Mouse (Mus musculus) embryonic facial prominence, embryonic 15.5 days (tissue): ENCODE measurements at regions not wholly inside any gene's neighbourhood (a gene's known extent, or its start where the extent isn't known, plus 50 kb on each side); places are given as distances from the start of the nearest gene placed in this dataset.

ENCODE experiments used
- ATAC-seq: fragments of 200-750 bp; cut with Nextera tagmentation; 2 replicates; pipeline ENCODE4 v1.8.0; 2017; ENCODE audit warnings: low read depth, moderate TSS enrichment; ENCODE audit not compliant: insufficient number of reproducible peaks, low FRiP score, low TSS enrichment
- H3K27ac ChIP-seq: fragments of 300-500 bp; sonication (generic); replicated peaks from 2 replicates; pipeline ENCODE4 v1.5.1; 2015; ENCODE audit warnings: mild to moderate bottlenecking, inconsistent platforms
- H3K27me3 ChIP-seq: fragments of 300-500 bp; sonication (generic); 2 replicates; pipeline ENCODE4 v1.6.1; 2015; ENCODE audit warnings: inconsistent platforms
- H3K36me3 ChIP-seq: fragments of 300-500 bp; sonication (generic); 2 replicates; pipeline ENCODE4 v1.6.1; 2015; ENCODE audit warnings: mild to moderate bottlenecking, inconsistent platforms
- H3K4me1 ChIP-seq: fragments of 300-500 bp; sonication (generic); 2 replicates; pipeline ENCODE4 v1.6.1; 2015; ENCODE audit warnings: inconsistent platforms
- H3K4me2 ChIP-seq: fragments of 300-500 bp; sonication (generic); replicated peaks from 2 replicates; pipeline ENCODE4 v1.6.1; 2015; ENCODE audit warnings: mild to moderate bottlenecking, inconsistent platforms
- H3K4me3 ChIP-seq: fragments of 300-500 bp; sonication (generic); replicated peaks from 2 replicates; pipeline ENCODE4 v1.5.1; 2015; ENCODE audit warnings: mild to moderate bottlenecking, inconsistent platforms
- H3K9ac ChIP-seq: fragments of 300-500 bp; sonication (generic); 2 replicates; pipeline ENCODE4 v1.6.1; 2015; ENCODE audit warnings: inconsistent platforms
- H3K9me3 ChIP-seq: fragments of 300-500 bp; sonication (generic); replicated peaks from 2 replicates; pipeline ENCODE4 v1.6.1; 2016; ENCODE audit warnings: inconsistent platforms
- WGBS: fragments of 180-500 bp; shearing (Covaris S2); methylation state at CpG from one replicate; pipeline ENCODE4 v1.1.7; 2015; 5-methylcytosine and 5-hydroxymethylcytosine counted together

DNA sequence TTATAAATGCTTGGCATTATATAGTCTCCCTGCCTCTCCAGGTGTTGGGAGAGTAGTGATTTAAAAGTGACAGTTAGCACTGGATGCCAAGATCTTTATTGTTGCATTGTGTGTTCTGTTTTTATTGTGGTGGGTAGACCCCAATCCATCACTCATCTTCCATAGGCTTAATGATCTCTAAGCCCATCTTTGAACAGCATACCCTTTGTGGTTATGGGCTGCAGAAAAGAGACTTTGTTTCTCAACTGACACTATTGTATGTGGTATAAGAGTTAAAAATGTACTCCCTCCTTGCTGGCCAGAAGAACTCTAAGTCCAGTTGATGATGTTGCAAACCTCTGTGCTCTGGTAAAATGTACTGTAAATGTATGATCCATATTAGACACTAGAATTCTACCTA is 727.5 kb downstream of the Flrt2 start:
- Histone ChIP-seq H3K4me2 (no peak overlapping the region), H3K27ac (no peak overlapping the region), H3K4me1 (no peaks in the 10 kb centered on the region), H3K36me3 (no peaks in the 10 kb centered on the region), H3K27me3 (no peaks in the 10 kb centered on the region), H3K4me3 (no peak overlapping the region), H3K9me3 (no peaks in the 10 kb centered on the region), H3K9ac (no peak overlapping the region)
- no peak for ATAC-seq

DNA sequence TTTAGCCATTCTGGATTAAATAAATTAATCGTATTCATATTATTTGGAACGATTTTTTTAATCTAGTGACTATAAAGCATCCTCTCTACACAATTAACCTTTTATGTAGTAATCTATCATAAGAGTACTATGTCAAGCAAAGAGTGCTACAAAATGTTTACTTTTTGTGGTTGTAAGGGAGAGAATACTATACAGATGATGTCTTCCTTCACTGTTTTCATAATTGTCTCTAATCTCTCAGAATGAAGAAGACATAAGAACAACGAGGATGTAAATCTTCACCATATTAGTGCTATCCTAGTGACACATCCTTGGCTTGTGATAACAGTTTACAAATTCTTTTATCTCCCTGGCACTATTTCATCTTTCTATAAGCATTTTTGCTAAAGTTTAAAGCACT is 735.6 kb downstream of the Flrt2 start:
- WGBS: 84% methylated on average over 3 of the region's 3 CpGs
- no peak for ATAC-seq
- Histone ChIP-seq H3K27me3 (no peaks in the 10 kb centered on the region), H3K36me3 (no peaks in the 10 kb centered on the region), H3K4me1 (no peaks in the 10 kb centered on the region), H3K27ac (no peak overlapping the region), H3K4me3 (no peak overlapping the region), H3K4me2 (no peak overlapping the region), H3K9ac (no peak overlapping the region), H3K9me3 (no peaks in the 10 kb centered on the region)

DNA sequence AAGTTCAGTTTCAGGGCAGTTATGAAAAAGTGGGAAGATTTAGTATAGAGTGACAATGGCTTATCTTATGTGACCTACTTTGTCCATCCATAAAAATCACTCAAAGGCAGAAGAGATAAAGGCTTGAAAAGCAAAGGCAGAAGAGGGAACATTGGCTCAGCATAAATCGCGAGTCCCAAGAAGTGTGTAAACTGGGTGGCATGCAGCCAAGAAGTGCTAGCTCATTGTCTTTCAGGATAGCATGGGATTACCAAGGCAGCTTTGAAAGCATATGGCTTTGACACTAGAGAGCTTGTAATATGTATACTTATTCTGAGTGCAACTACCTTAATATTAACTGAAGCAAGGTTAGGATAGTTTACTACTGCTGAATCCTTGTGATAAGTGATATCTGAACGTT is 750.5 kb downstream of the Flrt2 start:
- Histone ChIP-seq H3K4me3 (no peak overlapping the region), H3K27ac (no peak overlapping the region), H3K27me3 (no peaks in the 10 kb centered on the region), H3K9ac (no peak overlapping the region), H3K9me3 (no peaks in the 10 kb centered on the region), H3K4me2 (no peak overlapping the region), H3K4me1 (no peaks in the 10 kb centered on the region), H3K36me3 (no peaks in the 10 kb centered on the region)
- WGBS: 75% methylated on average over 3 of the region's 3 CpGs
- ATAC-seq: no peak

DNA sequence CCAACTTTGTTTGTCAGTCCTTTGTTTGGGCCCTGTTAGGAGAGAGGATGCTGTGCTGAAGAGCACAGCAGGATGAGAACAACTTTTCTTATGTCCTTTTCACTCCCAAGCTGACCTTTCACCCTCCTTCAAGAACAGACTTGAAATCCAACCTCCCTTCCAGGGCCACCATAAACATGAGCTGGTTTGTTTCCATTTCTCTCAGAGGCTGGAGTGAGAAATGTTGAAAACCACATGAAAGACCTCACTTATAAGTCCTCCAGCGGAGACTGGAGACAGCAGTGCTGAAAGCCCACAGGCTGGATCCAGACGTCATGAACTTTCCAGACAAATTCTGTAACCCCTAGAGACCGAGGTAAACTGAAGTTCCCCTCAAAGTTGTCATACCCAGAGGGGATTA is 761.3 kb downstream of the Flrt2 start:
- ATAC-seq: no peak
- Histone ChIP-seq H3K36me3 (no peaks in the 10 kb centered on the region), H3K9me3 (no peaks in the 10 kb centered on the region), H3K27ac (no peak overlapping the region), H3K4me3 (no peak overlapping the region), H3K4me2 (no peak overlapping the region), H3K4me1 (no peaks in the 10 kb centered on the region), H3K9ac (no peak overlapping the region), H3K27me3 (no peaks in the 10 kb centered on the region)
- WGBS: 8% methylated on average over 3 of the region's 3 CpGs

DNA sequence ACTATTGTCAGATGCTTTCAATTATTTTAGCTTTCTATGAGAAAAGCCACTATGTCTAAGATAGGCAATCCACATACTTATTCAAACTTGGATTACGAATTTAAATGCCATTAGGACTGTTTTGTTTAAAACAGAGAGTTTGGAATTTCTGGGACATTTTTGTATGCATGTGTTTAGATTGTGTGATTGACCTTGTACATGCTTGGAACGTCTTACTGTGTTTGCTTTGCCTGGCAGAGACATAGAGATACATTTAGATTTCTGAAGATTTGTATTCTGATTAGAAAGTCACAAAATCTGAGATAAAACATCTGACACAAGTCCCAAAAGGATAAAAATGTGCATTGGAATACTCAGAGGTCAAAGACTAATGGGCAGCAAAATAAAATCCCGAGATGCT is 784.3 kb downstream of the Flrt2 start:
- Histone ChIP-seq H3K27ac (no peak overlapping the region), H3K4me2 (no peak overlapping the region), H3K9me3 (no peaks in the 10 kb centered on the region), H3K36me3 (no peaks in the 10 kb centered on the region), H3K4me3 (no peak overlapping the region), H3K9ac (no peak overlapping the region), H3K27me3 (no peaks in the 10 kb centered on the region), H3K4me1 (no peaks in the 10 kb centered on the region)
- 48% methylated on average over 3 of the region's 3 CpGs for WGBS
- no peak for ATAC-seq

DNA sequence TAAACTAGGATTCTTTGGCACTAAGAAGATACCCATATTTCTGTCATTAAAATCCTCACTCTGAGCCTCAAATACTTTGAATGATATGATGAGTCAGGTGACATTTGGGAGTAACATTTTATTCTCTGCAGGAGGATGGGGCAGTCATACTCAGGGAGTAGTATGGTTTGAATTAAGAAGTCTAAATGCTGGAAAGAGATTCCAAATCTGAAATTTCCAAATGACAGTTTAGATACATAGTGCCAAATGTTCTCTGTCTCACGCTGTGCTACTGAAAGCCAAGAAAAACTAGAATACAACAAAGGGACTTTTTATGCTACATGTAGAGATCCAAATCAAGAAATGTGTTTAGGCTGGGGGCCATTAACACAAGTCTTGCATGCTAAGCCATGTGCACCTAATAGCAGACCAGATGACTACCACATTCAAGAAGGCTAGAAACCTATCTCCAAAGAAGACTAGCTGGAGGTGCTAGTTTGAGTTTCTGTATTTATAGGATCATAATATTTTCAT is 796.5 kb downstream of the Flrt2 start:
- 43% methylated on average over 1 of the region's 1 CpGs for WGBS
- Histone ChIP-seq H3K27ac (no peak overlapping the region), H3K4me1 (no peaks in the 10 kb centered on the region), H3K9me3 (no peaks in the 10 kb centered on the region), H3K4me3 (no peak overlapping the region), H3K4me2 (no peak overlapping the region), H3K27me3 (no peaks in the 10 kb centered on the region), H3K36me3 (no peaks in the 10 kb centered on the region), H3K9ac (no peak overlapping the region)
- peak; percentile 54; the same call in 1 of the 2 replicates for ATAC-seq

DNA sequence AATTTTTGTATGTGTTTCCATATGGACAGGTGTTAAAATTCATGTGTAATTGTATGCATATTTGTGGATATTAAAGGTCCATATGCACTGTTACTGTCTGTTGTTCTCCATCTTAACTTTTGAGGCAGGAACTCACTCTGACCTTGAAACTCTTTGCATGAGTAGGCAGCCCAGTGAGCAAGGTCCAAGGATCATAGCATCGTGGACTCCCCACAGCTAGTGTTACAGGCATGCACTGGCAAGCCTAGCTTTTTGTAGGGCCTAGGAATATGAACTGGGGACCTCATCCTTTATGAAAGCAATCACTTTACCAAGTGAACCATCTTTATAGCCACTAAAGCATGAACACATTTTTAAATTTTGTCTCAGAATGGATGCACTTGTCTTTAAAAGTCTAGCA is 817.6 kb downstream of the Flrt2 start:
- 73% methylated on average over 1 of the region's 1 CpGs for WGBS
- no peak overlapping the region for H3K9ac ChIP-seq

DNA sequence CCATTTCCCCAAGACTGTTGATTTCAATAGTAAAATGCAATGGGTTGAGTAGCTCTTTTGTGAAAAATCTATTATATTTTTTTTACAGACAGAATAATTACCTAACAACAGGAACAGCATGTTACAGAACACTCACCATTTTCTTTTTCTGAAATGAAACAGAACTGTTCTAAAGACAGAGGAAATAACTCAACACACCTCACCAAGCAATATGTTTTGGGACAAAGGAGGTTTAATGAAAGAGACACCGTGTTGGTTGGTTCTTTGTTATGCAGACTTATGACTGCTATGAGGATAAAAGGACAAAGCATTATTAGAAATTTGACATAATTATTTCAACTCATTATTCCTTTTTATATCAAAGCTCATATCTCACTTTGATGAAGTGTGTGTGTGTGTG is 866.8 kb downstream of the Flrt2 start:
- Histone ChIP-seq H3K4me3 (no peak overlapping the region), H3K9ac (no peak overlapping the region), H3K27me3 (no peaks in the 10 kb centered on the region), H3K36me3 (no peaks in the 10 kb centered on the region), H3K4me2 (no peak overlapping the region), H3K9me3 (no peaks in the 10 kb centered on the region), H3K27ac (no peak overlapping the region), H3K4me1 (no peaks in the 10 kb centered on the region)
- WGBS: 76% methylated on average over 1 of the region's 1 CpGs
- ATAC-seq: no peak

More for the DNA sequence above, 817.6 kb downstream of the Flrt2 start:
- Histone ChIP-seq H3K27ac (no peak overlapping the region), H3K4me1 (no peaks in the 10 kb centered on the region), H3K36me3 (no peaks in the 10 kb centered on the region), H3K4me2 (no peak overlapping the region), H3K27me3 (no peaks in the 10 kb centered on the region), H3K9me3 (no peaks in the 10 kb centered on the region), H3K4me3 (no peak overlapping the region)
- no peak for ATAC-seq

DNA sequence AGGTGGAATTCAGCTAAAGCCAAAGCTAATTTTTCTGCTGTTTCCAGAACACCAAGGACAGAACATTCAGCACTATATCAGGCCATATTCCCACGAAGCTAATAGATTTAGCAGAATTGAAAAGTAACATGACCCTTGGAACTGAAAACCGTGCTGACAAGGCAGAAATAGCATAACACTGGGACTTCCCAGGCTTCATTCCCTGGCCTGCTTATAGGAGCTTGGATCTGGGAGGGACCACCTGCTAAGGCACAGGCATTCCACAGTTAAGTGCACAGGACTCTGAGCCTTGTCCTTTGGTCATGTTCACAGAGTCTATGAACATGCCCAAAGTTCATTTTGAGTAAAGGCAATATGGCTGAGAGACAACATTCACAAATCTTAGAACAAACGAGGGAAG is 902.8 kb downstream of the Flrt2 start:
- Histone ChIP-seq H3K4me2 (no peak overlapping the region), H3K9ac (no peak overlapping the region), H3K9me3 (no peaks in the 10 kb centered on the region), H3K36me3 (no peaks in the 10 kb centered on the region), H3K27me3 (no peaks in the 10 kb centered on the region), H3K4me1 (no peaks in the 10 kb centered on the region), H3K4me3 (no peak overlapping the region), H3K27ac (no peak overlapping the region)
- no peak for ATAC-seq
- WGBS: 36% methylated on average over 3 of the region's 3 CpGs

DNA sequence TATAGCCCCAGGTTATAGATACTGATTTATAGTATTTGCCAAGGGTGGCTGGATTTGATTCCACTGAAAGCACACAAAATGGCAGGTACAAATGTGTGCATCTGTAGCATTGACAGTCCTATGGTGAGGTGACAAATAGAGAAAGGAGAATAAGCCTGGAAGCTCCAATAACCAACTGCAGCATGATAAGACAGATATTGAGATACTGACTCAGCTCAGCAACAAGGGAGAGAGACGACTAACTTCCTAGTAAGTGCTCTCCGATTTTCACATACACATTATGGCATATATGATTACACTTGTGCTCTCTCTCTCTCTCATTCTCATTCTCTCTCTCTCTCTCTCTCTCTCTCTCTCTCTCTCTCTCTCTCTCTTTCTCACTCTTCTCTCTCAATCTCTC is 923.1 kb downstream of the Flrt2 start:
- H3K4me2 ChIP-seq: no peak overlapping the region
- no peak for ATAC-seq
- H3K4me3 ChIP-seq: no peak overlapping the region
- no peak overlapping the region for H3K27ac ChIP-seq
- H3K27me3 ChIP-seq: no peaks in the 10 kb centered on the region
- no peaks in the 10 kb centered on the region for H3K36me3 ChIP-seq
- 58% methylated on average over 2 of the region's 2 CpGs for WGBS
- no peaks in the 10 kb centered on the region for H3K9me3 ChIP-seq
- no peaks in the 10 kb centered on the region for H3K4me1 ChIP-seq
- H3K9ac ChIP-seq: no peak overlapping the region

DNA sequence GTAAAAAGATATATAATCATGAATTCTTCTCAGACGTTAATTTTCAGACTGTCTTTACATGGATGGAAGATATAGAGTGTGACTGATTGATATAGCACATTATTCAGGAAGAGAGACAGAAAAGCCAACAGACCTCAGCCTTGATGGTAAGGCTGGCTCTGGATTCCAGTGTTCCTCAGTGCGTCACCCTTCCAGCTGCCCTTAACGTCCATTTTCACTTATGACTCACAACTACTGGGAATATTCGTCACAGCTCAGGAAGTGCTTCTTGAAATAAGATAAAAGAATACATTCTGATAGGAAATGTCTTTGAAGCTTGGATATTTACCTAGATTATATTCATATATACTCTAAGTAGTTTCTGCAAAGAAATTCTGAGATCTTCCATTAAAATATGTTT is 923.8 kb downstream of the Flrt2 start:
- no peak overlapping the region for H3K9ac ChIP-seq
- WGBS: 76% methylated on average over 4 of the region's 4 CpGs
- H3K9me3 ChIP-seq: no peaks in the 10 kb centered on the region
- H3K4me3 ChIP-seq: no peak overlapping the region
- no peak overlapping the region for H3K27ac ChIP-seq
- H3K4me1 ChIP-seq: no peaks in the 10 kb centered on the region
- no peaks in the 10 kb centered on the region for H3K36me3 ChIP-seq
- no peaks in the 10 kb centered on the region for H3K27me3 ChIP-seq
- no peak overlapping the region for H3K4me2 ChIP-seq
- ATAC-seq: no peak

DNA sequence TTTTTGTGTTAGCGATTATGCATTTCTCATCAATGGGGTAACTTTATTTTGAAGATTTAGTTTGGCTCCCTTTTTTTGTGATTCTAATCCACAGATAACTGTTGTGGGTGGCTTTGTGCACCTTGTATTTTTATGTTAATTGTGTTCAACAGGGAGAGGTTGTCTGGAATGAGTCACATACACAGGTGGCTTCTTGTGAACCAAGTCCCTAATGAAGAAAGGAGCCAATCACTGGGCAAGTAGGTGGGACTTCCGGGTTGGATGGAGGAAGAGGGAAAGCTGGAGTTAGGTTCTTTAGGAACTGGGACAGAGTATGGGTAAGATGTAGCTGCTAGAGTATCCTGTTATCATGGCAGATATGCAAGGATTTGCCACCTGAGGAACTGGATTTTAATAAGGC is 925.2 kb downstream of the Flrt2 start:
- Histone ChIP-seq H3K9me3 (no peaks in the 10 kb centered on the region), H3K4me2 (no peak overlapping the region), H3K4me1 (no peaks in the 10 kb centered on the region), H3K36me3 (no peaks in the 10 kb centered on the region), H3K9ac (no peak overlapping the region), H3K27me3 (no peaks in the 10 kb centered on the region), H3K27ac (no peak overlapping the region), H3K4me3 (no peak overlapping the region)
- WGBS: 90% methylated on average over 2 of the region's 2 CpGs
- ATAC-seq: no peak
